18 mouse cellular contexts compared by ENCODE assay signal in the genomic region with DNA sequence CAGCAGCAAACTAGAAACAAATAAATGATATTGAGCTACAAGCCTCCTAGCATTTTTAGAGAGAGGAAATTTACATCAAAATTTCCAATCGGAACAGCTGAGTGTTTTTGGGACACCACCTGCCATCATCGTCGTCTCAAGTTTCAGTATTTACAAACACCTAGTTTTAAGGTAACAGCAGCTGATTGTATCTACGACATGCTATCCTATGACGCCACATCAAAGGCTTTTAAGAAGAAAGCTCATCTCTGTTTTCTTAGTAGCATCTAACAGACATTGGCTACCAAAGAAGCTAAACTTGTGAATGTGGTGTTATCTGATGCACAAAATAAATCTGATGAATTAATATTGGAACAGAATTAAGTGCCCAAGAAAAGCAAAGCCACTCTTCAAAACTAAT.
"Had no signal": no experiment of that assay in that cellular context is flagged by ENCODE, and none has a peak within 500 bp of the region (broad histone marks: within the 10 kb centered on the region; RNA-seq: fewer than 3 reads in every experiment).

No protein-coding gene starts in this region.

- H3K4me3 ChIP-seq: midbrain, embryonic 10.5 days; midbrain, embryonic 13.5 days; midbrain, embryonic 15.5 days; myocyte; neural tube, embryonic 12.5 days had no signal

- H3K27me3 ChIP-seq: midbrain, embryonic 13.5 days; midbrain, embryonic 15.5 days; neural tube, embryonic 12.5 days had no signal

- H3K4me2 ChIP-seq: liver, embryonic 11.5 days; lung, embryonic 14.5 days; midbrain, embryonic 13.5 days; midbrain, embryonic 15.5 days; neural tube, embryonic 12.5 days had no signal

- H3K9me3 ChIP-seq: midbrain, embryonic 10.5 days; midbrain, embryonic 13.5 days; midbrain, embryonic 15.5 days; neural tube, embryonic 12.5 days had no signal

- H3K27ac ChIP-seq: liver, embryonic 14.5 days; midbrain, embryonic 10.5 days; midbrain, embryonic 13.5 days; midbrain, embryonic 15.5 days; neural tube, embryonic 12.5 days had no signal

- H3K4me1 ChIP-seq: midbrain, embryonic 10.5 days; midbrain, embryonic 13.5 days; midbrain, embryonic 15.5 days; neural tube, embryonic 12.5 days had no signal

- DNase-seq: lung, adult 18-20 months; lung, embryonic 14.5 days; lung, postnatal 10 days; lung, postnatal 4 days; retina, postnatal 1 day; right cerebral cortex, adult 18-20 months; right cerebral cortex, postnatal 25 days; right cerebral cortex, postnatal 4 days; spleen, adult 18-20 months; thymus, adult 18-20 months; thymus, postnatal 36 days had no signal

- H3K9ac ChIP-seq: liver, embryonic 14.5 days; lung, embryonic 14.5 days; midbrain, embryonic 13.5 days; midbrain, embryonic 15.5 days; neural tube, embryonic 12.5 days had no signal

- ATAC-seq: midbrain, embryonic 13.5 days; midbrain, embryonic 15.5 days had no signal
